Mouse (Mus musculus) lung, postnatal 14 days (tissue): ENCODE results near the gene Gpi1.
"Not testable (repeated sequence)": the region's sequence is repeated elsewhere in the genome, so short reads cannot be mapped to it uniquely, and the experiment has no call there.

Experiments used
- DNase-seq: peaks from one replicate; pipeline ENCODE4 v3.0.0; 2021

The Gpi1 gene

DNA sequence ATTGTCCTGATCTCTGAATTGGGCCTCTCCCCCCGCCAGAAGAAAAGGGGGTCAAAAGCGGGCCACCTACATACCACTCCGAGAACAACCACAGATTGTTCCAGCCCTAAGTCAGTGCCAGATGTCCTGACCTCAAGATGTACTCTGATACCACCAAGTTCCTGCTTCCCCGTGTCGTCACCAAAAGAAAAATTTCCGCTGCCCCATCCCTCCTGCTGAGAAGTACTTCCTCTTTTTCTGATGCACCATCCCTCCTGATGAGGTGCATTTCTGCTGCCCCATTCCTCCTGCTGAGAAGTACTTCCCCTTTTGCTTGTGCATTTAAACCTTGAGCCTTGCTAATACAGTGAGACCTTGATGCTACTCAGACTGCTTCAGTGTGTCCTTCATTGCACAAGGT lies 53.9 kb downstream of the Gpi1 start:
- DNase-seq, result not testable (repeated sequence)

DNA sequence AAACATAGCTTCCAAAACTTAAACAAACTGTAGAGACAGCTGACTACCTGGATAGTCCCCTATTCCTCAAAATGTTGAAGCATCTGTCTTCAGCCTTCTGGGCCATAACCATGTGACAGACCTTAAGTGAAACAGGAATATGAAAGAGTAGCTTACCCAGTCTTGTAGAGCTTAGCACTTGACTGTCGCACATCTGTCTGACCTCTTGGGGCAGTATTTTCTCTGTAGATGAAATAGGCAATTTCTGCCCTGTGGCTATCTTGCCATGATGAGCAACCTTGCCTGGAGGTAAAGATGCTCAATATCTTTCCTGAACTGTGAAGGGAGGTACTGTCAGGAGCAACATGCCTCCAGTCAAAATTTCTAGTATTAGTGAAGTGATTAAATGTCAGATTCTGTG lies 57.9 kb downstream of the Gpi1 start:
- DNase-seq, result no peak

DNA sequence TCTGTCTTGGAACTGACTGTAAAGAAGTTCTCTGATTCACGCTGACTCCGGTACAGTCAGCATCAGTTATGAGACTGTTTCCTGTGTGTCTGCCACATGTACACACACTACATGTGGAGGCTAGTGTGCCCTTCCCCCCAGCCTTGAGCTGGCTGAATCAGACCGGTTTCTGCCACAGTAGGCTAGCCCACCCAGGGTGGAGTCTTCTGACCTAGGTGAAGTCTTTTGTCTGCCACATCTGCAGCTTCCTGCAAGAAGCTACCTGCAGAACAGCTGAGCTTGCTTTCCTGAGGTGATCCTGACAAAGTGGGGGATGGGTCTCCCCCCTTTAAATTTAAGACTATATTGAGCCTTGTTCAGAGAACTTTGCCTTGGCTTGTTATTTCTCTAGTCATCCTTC lies 60.7 kb downstream of the Gpi1 start, which contains the start of gene Uba2:
Gene Uba2 (minus strand): TSS at position 146 of the 400 bp plus-strand sequence.
- DNase-seq, result no peak

DNA sequence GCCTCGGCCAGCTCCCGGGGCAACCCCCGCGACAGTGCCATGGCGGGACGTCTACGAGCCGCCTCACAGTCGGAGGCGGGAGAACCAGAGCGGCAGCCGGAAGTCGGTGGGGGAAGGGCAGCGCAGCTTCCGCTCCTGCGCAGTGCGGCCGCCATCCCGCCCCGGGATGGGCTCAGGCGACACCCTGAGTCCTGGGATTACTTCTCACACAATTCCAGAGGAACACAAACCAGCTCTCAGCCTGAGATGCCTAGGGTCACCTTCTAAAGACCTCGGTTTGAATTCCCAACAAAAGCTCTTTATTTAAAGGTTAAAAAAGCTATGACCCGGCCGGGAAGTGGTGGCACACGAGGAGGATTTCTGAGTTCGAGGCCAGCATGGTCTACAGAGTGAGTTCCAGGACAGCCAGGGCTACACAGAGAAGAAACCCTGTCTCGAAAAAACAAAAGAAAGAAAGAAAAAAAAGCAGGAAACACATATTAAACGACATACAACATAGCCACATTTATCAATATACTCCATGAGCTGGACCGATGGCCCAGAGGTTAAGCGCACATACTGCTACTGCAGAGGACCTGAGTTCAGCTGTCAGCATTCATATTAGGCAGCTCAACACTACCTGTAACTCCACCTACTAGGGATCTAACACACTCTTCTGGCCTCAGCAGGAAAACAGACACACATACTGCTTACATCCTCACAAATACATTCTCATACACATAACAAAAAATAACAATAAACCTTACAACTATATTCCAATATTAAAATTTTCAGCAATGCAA lies 61.5 kb downstream of the Gpi1 start:
- DNase-seq, result peak; percentile 93

DNA sequence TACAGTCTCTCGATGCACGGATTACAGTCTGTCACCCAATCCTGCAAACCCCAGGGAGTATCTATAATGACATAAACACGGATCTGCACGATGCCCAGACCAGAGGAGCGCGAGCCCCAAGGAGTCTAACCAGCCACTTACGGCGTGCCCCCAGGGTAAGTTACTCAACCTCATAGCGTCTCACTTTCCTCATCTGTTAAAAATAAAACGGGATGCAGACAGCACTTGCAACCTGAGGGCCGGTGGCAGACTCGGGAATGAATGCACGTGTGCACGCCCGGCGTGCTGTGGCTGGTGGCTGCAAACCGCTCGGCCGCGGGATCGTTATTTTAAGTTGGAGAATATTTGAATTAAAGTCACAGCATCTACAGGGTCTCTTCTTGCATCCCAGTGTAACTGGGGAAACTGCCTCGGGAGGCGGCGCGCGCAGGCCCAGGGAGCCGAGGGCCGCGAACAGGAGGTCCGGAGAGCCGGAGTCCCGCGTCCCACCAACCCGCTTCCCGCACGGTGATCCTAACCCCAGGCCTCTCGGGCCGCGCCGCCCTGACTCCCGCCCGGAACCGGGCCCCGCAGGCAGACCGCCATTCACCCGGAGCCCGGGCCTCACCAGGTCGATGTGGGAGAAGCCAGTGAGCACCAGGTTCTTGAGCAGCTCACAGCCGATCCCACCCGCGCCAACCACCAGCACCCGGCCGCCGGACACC lies 62.2 kb downstream of the Gpi1 start:
- DNase-seq, result peak; percentile 2

DNA sequence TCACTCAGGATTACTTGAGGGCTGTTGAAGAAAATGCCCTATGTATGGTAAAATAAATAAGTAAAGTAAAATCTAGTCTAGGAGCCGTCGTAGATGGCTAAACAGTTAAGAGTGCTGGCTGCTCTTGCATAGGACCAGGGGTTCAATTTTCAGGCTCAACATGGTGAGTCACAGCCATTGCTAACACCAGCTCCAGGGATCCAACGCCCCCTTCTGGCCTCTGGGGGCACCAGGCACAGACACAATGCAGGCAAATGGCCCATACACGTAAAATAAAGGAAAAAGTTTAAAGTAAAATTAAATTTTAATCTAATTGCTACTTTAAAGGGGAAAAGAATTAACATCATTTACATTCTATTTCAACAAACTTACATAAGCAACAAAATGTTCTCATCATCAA lies 63.3 kb downstream of the Gpi1 start:
- DNase-seq, result no peak

DNA sequence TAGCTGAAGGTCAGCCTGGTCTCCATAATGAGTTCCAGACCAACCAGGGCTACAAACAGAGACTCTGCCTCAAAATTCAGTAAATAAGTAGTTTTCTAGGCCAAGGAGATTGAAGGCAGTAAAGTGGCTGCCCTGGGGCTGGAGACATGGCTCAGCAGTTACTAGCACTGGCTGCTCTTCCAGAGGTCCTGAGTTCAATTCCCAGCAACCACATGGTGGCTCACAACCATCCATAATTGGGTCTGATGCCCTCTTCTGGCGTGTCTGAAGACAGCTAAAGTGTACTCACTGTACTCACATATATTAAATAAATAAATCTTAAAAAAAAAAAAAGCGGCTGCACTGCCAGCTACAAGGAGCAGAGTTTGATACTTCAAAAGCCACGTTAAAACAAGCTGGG lies 64.1 kb downstream of the Gpi1 start:
- no peak for DNase-seq

DNA sequence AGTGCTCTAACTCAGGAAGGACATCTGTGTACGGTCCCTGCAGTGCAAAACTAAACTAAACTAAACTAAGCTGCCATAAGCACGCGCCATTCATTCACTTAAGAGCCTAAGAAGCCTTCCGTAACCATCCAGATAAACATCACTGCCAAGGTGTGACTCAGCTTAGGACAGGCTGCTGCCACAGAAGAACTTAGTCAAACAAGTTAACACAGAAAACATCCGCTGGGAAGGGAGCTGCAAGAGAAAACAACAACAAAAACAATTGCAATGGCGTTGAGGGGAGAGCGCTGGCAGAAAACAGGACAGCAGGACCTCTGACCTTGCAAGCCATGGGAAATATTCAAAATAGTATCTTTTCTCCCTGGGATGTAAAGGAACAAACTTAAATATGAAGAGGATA lies 65.5 kb downstream of the Gpi1 start:
- no peak for DNase-seq

DNA sequence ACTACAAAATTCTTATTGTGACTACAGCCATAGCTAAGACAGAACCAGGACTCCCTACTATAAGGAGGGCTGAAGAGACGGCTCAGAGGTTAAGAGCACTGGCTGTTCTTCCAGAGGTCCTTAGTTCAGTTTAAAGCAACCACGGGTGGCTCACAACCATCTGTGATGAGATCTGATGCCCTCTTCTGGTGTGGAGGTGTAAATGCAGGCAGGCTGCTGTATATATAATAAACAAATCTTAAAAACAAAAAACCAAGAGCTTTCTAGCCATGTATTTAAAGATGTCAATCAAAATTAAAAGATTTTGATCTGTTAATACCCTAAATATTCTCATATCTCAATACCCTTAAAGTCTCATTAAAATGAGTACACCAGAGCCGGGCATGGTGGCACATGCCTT lies 71.0 kb downstream of the Gpi1 start:
- DNase-seq, result no peak

DNA sequence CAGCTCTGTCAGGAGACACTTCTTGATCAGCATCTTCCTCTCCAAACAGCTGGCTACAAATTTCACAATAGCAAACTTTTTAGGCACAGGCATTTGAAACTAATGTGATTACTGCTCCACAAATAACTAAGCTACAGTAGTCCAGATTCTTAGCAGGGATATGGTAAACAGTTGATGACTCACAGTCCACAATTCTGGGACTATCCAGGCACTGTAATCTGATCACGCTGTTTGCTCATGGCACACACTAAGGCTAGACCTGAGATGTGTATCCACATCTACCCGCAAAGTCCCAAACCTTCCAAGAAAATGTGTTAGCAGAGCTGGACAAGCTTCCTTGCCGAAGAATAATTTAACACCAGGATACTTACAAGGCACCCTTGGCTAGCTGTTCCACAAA lies 72.1 kb downstream of the Gpi1 start:
- no peak for DNase-seq
